Mouse (Mus musculus) WW6 (cell line): ENCODE data around the gene Atg101.

ENCODE experiments used
- DNase-seq: peaks from one replicate; pipeline ENCODE4 v3.0.0-alpha.2; 2013; ENCODE audit warnings: low read depth, low spot score

The Atg101 gene

GRCm38 (mm10) chr15:101253886-101254795 lies 29.9 kb upstream of the Atg101 start, which contains the start of gene Nr4a1:
Gene Nr4a1, plus strand, starts transcription at chr15:101254269.
- no peak for DNase-seq

DNA sequence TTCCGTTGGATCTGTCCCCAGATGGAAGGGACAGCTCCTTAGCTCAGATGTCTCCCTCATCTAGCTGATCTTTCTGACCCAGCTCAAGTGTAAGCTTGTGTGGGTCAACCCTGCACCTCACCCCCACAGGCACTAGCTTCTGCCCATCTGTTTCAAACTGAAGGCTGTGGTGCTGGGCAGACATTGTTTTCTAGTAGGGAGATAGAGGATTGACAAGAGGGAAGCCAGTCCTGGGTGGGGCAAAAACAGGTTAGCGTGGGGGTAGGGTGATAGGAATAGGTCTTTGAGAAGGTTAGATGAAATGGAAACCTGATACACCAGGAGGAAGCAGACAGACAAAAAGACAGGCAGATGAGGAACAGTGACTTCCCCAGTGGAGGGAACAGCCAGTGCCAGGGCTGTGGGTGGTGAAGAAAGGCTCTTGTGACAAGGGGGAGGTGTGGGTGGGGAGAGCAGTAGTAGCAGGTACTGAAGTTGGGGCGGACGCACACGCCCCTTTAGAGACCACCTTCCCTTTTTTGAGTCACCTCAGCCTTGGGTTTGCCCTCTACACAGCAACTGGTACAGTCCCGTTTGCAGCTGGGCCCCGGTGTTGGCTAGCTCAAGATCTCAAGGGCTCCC lies 28.1 kb upstream of the Atg101 start:
- no peak for DNase-seq

GRCm38 (mm10) chr15:101256463-101257206 lies 27.4 kb upstream of the Atg101 start:
- DNase-seq: no peak

- DNase-seq: no peak
Observed at GRCm38 (mm10) chr15:101258420-101258819, 25.7 kb upstream of the Atg101 start.

GRCm38 (mm10) chr15:101259922-101260321 lies 24.1 kb upstream of the Atg101 start:
- no peak for DNase-seq

DNA sequence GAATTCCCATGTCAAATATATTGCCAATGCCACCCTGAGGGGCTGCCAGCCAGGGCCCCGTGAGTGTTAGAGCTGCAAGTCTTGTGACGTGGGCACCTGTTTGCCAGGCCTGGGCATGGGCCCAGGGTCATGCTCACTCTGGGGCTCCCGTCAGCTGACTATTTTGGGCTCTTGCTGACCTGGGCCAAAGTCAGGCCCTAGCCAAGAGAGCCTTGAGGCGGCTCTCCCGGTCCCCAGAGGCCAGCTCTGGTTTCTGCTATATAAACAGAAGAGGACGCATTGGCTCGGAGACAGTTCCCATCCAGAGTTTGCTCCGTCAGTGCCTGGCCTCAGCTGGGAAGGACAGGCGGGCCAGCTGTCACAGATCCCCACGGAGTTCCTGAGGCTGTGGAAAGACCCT lies 23.7 kb upstream of the Atg101 start:
- DNase-seq: no peak

- DNase-seq: no peak
Observed at GRCm38 (mm10) chr15:101260874-101261622, 23.0 kb upstream of the Atg101 start.

- DNase-seq: no peak
Observed at GRCm38 (mm10) chr15:101262502-101262901, 21.6 kb upstream of the Atg101 start.

GRCm38 (mm10) chr15:101266132-101266963 lies 17.7 kb upstream of the Atg101 start:
- no peak for DNase-seq

- no peak for DNase-seq
Observed at GRCm38 (mm10) chr15:101267053-101268032, 16.7 kb upstream of the Atg101 start.

GRCm38 (mm10) chr15:101270101-101270820 lies 13.8 kb upstream of the Atg101 start:
- no peak for DNase-seq

DNA sequence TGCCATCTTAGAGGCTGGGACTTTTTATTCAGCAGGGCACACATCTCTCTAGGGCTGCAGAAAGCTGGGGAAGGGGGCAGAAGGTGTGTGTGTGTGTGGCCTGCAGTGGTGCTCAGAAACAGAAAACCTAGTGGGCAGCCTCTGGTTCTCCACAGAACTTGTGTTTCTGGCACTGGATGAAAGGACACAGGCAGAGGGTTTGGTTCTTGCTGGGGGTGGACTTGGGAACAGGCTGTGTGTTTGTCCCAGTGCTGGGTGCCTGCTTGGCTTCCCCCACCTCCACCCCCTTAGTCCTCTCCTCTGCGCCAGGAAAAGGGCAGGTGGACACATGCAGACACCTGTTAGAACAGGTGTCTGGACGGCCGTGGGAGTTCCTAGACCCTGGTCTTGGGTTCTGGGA lies 13.0 kb upstream of the Atg101 start:
- no peak for DNase-seq

GRCm38 (mm10) chr15:101271513-101271912 lies 12.6 kb upstream of the Atg101 start:
- no peak for DNase-seq

- DNase-seq: no peak
Observed at GRCm38 (mm10) chr15:101274380-101274779, 9.7 kb upstream of the Atg101 start.

DNA sequence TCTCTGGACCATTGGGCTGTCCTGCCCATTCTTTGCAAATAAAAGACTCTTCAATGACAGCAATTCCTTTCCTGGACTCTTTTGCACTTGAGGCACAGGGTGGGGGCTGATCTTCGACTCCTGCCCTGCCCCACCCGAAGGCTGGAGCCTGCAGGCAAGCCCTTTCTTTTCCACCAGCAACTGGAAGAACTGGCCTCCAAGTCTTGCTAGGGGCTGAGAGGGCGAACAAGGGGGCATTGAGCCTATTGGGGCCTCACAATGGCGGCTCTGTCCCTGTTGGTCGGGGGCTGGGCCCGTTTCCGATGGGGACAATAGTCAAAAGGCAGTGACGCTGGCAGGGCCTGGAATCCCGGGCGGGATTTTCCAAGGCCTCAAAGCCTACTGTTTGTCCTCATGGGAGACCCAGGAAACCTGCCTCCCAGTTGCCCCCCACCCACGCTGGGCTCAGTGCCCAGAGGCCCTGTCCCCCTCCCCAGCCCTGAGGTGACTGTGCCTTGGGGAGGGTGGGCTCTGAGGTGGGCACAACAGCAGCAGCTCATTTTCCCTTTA lies 6.6 kb upstream of the Atg101 start:
- no peak for DNase-seq

- DNase-seq: no peak
Observed at GRCm38 (mm10) chr15:101278589-101278988, 5.5 kb upstream of the Atg101 start.

DNA sequence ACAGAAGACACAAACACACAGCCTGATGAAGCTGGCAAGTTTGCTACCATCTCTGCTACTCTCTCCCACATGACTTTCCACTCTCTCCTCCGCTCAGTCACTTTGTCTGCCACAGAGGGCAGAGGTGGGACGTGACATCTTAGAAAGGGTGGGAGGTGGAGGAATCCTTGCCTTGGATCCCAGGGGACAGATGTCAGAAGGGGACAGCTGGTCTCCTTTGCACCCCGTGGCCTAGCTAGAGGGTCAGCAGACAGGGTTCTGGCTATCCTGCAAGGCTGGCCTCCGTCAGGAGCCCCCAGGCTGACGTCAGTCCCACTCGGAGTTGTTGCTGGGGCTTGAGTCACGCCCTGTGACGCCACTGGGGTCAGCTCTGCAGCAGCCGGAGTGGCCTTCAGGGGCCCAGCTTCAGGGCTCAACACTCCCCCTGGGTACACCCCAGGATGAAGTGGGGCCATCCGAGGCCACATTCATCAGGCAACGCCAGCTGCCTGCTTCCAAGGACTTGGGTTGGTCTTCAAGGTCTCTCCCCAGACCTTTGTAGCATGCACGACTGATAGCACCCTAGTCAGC lies 4.6 kb upstream of the Atg101 start:
- no peak for DNase-seq

GRCm38 (mm10) chr15:101282471-101282870 lies 1.6 kb upstream of the Atg101 start:
- no peak for DNase-seq
